Mouse (Mus musculus): Measurements from ENCODE around the gene Gpr63.

DNA sequence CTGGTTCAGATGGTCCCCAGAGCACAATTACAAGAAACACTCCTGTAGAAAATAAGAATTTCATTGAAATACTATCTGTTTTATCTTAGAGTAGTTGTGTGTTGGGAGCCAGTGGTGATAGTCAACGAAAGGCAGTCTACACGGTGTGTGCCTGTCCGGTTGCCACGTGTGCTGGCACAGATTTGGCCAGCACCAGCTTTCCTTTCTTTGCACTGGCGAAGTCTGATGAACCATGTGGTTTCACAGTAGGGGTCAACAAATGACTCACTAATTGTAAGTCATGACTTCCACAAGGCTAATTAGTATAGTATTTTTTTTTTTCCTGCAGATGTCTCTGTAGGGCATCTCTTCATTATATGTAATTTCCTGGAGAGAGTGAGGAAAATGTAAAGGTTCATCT lies 45.6 kb downstream of the Gpr63 start:
- no peak for TF ChIP-seq CTCF (IDR thresholded peaks at IDR 0.05; ENCODE audit: low read depth)
- TF ChIP-seq EP300 (IDR thresholded peaks at IDR 0.05; ENCODE audit: low read depth): no peak

Data from heart, postnatal 0 days (tissue).